Mouse (Mus musculus): ENCODE results near the gene Slc6a11. TPM values are rescaled to one million over a fixed set of nuclear protein-coding genes. Genes with fewer than 3 reads are reported as not detected.
A peak's percentile ranks its signal among the peaks of the same experiment; 100 is the strongest.

The Slc6a11 gene
- polyA plus RNA-seq, 1 experiment = 1.6 TPM

- H3K27ac ChIP-seq (ENCODE audit: control insufficient read depth, insufficient read depth, low read depth, low read length) = no peak overlapping the region
- no peak overlapping the region for H3K4me3 ChIP-seq (ENCODE audit: control insufficient read depth, low read depth, low read length)
- TF ChIP-seq POLR2A (IDR thresholded peaks at IDR 0.05; ENCODE audit: control insufficient read depth, low read depth, low read length) = no peak
- no peaks in the 10 kb centered on the region for H3K36me3 ChIP-seq (ENCODE audit: control insufficient read depth, insufficient read depth, low read length)
- no peaks in the 10 kb centered on the region for H3K27me3 ChIP-seq (ENCODE audit: control insufficient read depth, insufficient read depth, low read length)
- H3K4me1 ChIP-seq (ENCODE audit: control insufficient read depth, insufficient read depth, low read length) = no peaks in the 10 kb centered on the region
Measured at GRCm38 (mm10) chr6:114178141-114178540, 47.1 kb downstream of the Slc6a11 start.

GRCm38 (mm10) chr6:114182366-114183179, 51.5 kb downstream of the Slc6a11 start:
- H3K27me3 ChIP-seq (ENCODE audit: control insufficient read depth, insufficient read depth, low read length) = no peaks in the 10 kb centered on the region
- H3K4me1 ChIP-seq (ENCODE audit: control insufficient read depth, insufficient read depth, low read length) = no peaks in the 10 kb centered on the region
- TF ChIP-seq POLR2A (IDR thresholded peaks at IDR 0.05; ENCODE audit: control insufficient read depth, low read depth, low read length) (no peak), CTCF (IDR thresholded peaks at IDR 0.05; ENCODE audit: control insufficient read depth, insufficient read depth, insufficient replicate concordance, low read depth, low read length) (no peak)
- no peak overlapping the region for H3K27ac ChIP-seq (ENCODE audit: control insufficient read depth, insufficient read depth, low read depth, low read length)
- peak overlapping the region; percentile 70 for H3K4me3 ChIP-seq (ENCODE audit: control insufficient read depth, low read depth, low read length)
- no peaks in the 10 kb centered on the region for H3K36me3 ChIP-seq (ENCODE audit: control insufficient read depth, insufficient read depth, low read length)

- Histone ChIP-seq H3K4me3 (ENCODE audit: control insufficient read depth, low read depth, low read length) (no peak overlapping the region), H3K36me3 (ENCODE audit: control insufficient read depth, insufficient read depth, low read length) (no peaks in the 10 kb centered on the region), H3K27ac (ENCODE audit: control insufficient read depth, insufficient read depth, low read depth, low read length) (no peak overlapping the region), H3K27me3 (ENCODE audit: control insufficient read depth, insufficient read depth, low read length) (no peaks in the 10 kb centered on the region), H3K4me1 (ENCODE audit: control insufficient read depth, insufficient read depth, low read length) (no peaks in the 10 kb centered on the region)
- TF ChIP-seq POLR2A (IDR thresholded peaks at IDR 0.05; ENCODE audit: control insufficient read depth, low read depth, low read length) = no peak
- no peak for TF ChIP-seq CTCF (IDR thresholded peaks at IDR 0.05; ENCODE audit: control insufficient read depth, insufficient read depth, insufficient replicate concordance, low read depth, low read length)
Measured at GRCm38 (mm10) chr6:114187121-114187520, 56.1 kb downstream of the Slc6a11 start.

- Histone ChIP-seq H3K4me1 (ENCODE audit: control insufficient read depth, insufficient read depth, low read length) (no peaks in the 10 kb centered on the region), H3K27me3 (ENCODE audit: control insufficient read depth, insufficient read depth, low read length) (no peaks in the 10 kb centered on the region), H3K27ac (ENCODE audit: control insufficient read depth, insufficient read depth, low read depth, low read length) (no peak overlapping the region), H3K36me3 (ENCODE audit: control insufficient read depth, insufficient read depth, low read length) (no peaks in the 10 kb centered on the region), H3K4me3 (ENCODE audit: control insufficient read depth, low read depth, low read length) (no peak overlapping the region)
- TF ChIP-seq POLR2A (IDR thresholded peaks at IDR 0.05; ENCODE audit: control insufficient read depth, low read depth, low read length) (no peak), CTCF (IDR thresholded peaks at IDR 0.05; ENCODE audit: control insufficient read depth, insufficient read depth, insufficient replicate concordance, low read depth, low read length) (no peak)
Measured at GRCm38 (mm10) chr6:114188869-114189268, 57.8 kb downstream of the Slc6a11 start.

- Histone ChIP-seq H3K4me1 (ENCODE audit: control insufficient read depth, insufficient read depth, low read length) (no peaks in the 10 kb centered on the region), H3K27me3 (ENCODE audit: control insufficient read depth, insufficient read depth, low read length) (no peaks in the 10 kb centered on the region), H3K27ac (ENCODE audit: control insufficient read depth, insufficient read depth, low read depth, low read length) (no peak overlapping the region), H3K4me3 (ENCODE audit: control insufficient read depth, low read depth, low read length) (no peak overlapping the region), H3K36me3 (ENCODE audit: control insufficient read depth, insufficient read depth, low read length) (no peaks in the 10 kb centered on the region)
- no peak for TF ChIP-seq CTCF (IDR thresholded peaks at IDR 0.05; ENCODE audit: control insufficient read depth, insufficient read depth, insufficient replicate concordance, low read depth, low read length)
- TF ChIP-seq POLR2A (IDR thresholded peaks at IDR 0.05; ENCODE audit: control insufficient read depth, low read depth, low read length) = no peak
Measured at GRCm38 (mm10) chr6:114195998-114196397, 65.0 kb downstream of the Slc6a11 start.

GRCm38 (mm10) chr6:114199200-114199845, 68.3 kb downstream of the Slc6a11 start:
- Histone ChIP-seq H3K4me1 (ENCODE audit: control insufficient read depth, insufficient read depth, low read length) (no peaks in the 10 kb centered on the region), H3K36me3 (ENCODE audit: control insufficient read depth, insufficient read depth, low read length) (no peaks in the 10 kb centered on the region), H3K27ac (ENCODE audit: control insufficient read depth, insufficient read depth, low read depth, low read length) (no peak overlapping the region), H3K27me3 (ENCODE audit: control insufficient read depth, insufficient read depth, low read length) (no peaks in the 10 kb centered on the region), H3K4me3 (ENCODE audit: control insufficient read depth, low read depth, low read length) (no peak overlapping the region)
- TF ChIP-seq POLR2A (IDR thresholded peaks at IDR 0.05; ENCODE audit: control insufficient read depth, low read depth, low read length) (no peak), CTCF (IDR thresholded peaks at IDR 0.05; ENCODE audit: control insufficient read depth, insufficient read depth, insufficient replicate concordance, low read depth, low read length) (no peak)

- Histone ChIP-seq H3K4me3 (ENCODE audit: control insufficient read depth, low read depth, low read length) (no peak overlapping the region), H3K4me1 (ENCODE audit: control insufficient read depth, insufficient read depth, low read length) (no peaks in the 10 kb centered on the region), H3K27ac (ENCODE audit: control insufficient read depth, insufficient read depth, low read depth, low read length) (no peak overlapping the region), H3K27me3 (ENCODE audit: control insufficient read depth, insufficient read depth, low read length) (no peaks in the 10 kb centered on the region), H3K36me3 (ENCODE audit: control insufficient read depth, insufficient read depth, low read length) (no peaks in the 10 kb centered on the region)
- TF ChIP-seq POLR2A (IDR thresholded peaks at IDR 0.05; ENCODE audit: control insufficient read depth, low read depth, low read length) (no peak), CTCF (IDR thresholded peaks at IDR 0.05; ENCODE audit: control insufficient read depth, insufficient read depth, insufficient replicate concordance, low read depth, low read length) (no peak)
Measured at GRCm38 (mm10) chr6:114204557-114204956, 73.5 kb downstream of the Slc6a11 start.
